Mouse (Mus musculus): Measurements from ENCODE around the gene Arhgap21.

DNA sequence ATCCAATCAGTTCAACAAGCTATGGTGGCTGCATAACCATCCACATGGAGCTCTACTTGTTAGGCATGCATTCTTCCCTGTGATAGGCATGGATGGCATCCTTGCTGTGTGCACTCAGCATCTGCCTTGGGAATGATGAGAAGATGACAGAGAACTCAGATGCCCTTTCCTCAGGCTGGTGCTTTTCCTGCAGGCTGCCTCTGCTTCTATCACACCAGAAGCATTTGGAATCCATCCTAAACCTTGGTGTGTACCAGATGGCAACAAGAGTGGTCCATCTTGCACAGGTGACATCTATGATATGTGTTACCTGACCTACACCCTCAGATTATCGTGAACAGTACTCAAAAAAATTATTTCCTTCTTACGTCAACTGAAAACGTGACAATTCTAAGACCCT lies 58.2 kb downstream of the Arhgap21 start:
- no peak for TF ChIP-seq CTCF (IDR thresholded peaks at IDR 0.05; ENCODE audit: borderline replicate concordance, insufficient read depth, low read length)
- no peak for TF ChIP-seq POLR2A (IDR thresholded peaks at IDR 0.05; ENCODE audit: low read depth, low read length)

All from embryonic fibroblast, embryonic 13.5 days (primary cell).